Mouse (Mus musculus): ENCODE measurements around the gene Metap1d. TPM values are rescaled to one million over a fixed set of nuclear protein-coding genes. Genes with fewer than 3 reads are reported as not detected.

Gene Metap1d
- polyA plus RNA-seq, 1 experiment from 2014 or later = 43.1 TPM

DNA sequence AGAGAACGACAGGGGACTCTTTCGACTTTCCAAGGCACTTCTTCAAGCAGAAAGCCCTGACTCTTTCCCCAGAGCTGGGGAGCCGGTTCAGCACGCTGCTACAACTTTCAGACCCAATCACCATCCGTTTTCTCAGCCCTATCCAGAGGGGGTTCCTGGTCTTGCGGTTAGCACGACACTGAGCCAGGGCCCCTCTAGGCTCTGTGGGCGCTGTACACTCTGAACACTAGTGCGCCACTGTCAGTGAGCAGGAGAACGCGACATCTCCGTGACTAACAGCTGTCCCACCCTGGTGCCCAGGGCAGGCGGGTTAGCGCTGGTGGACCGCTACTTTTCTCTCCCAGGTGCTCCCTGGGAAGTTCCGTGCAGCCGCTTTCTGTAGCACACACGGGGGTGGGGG lies 98.6 kb downstream of the Metap1d start:
- 1% methylated on average over 18 of the region's 18 CpGs for WGBS
- H3K36me3 ChIP-seq (ENCODE audit: insufficient read depth, low read length) = no peaks in the 10 kb centered on the region
- H3K4me2 ChIP-seq (ENCODE audit: low read length) = no peak overlapping the region
- no peak overlapping the region for H3K27ac ChIP-seq
- H3K27me3 ChIP-seq (ENCODE audit: insufficient read depth, low read length) = peaks cover 58% of the 10 kb centered on the region
- H3K4me3 ChIP-seq (replicated peaks; ENCODE audit: low read depth, low read length) = no peak overlapping the region
- no peak for TF ChIP-seq CTCF (IDR thresholded peaks at IDR 0.05; ENCODE audit: low read depth)
- H3K9me3 ChIP-seq (replicated peaks; ENCODE audit: low read length) = no peaks in the 10 kb centered on the region
- DNase-seq (ENCODE audit: low spot score) = no peak
- H3K4me1 ChIP-seq (replicated peaks; ENCODE audit: insufficient read depth, low read length) = peaks cover 2% of the 10 kb centered on the region; the same call in 1 of the 2 replicates
- no peak overlapping the region for H3K9ac ChIP-seq (ENCODE audit: low read depth, low read length)
- ATAC-seq (replicated peaks; ENCODE audit: low FRiP score, low read depth) = no peak

DNA sequence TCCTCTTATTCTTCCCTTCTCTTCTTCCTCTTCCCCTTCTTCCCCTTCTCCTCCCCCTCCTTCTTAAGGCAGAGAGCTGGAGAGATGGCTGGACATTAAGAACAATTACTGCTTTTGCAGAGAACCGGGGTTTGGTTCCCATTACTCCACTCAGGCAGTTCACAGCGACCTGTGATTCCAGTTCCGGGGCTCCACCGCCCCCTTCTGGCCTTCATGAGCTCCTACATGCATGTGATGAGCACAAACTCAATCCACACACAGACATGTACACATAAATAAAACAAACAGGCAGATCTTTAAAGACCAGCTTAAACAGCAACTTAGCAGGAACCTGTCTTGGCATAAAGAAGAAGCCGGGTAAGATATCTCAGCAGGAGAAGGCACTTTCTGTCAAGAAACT lies 103.0 kb downstream of the Metap1d start:
- H3K9ac ChIP-seq (ENCODE audit: low read depth, low read length) = no peak overlapping the region
- ATAC-seq (replicated peaks; ENCODE audit: low FRiP score, low read depth) = no peak
- no peaks in the 10 kb centered on the region for H3K4me1 ChIP-seq (replicated peaks; ENCODE audit: insufficient read depth, low read length)
- H3K27ac ChIP-seq = no peak overlapping the region
- H3K27me3 ChIP-seq (ENCODE audit: insufficient read depth, low read length) = peaks cover 25% of the 10 kb centered on the region
- no peak overlapping the region for H3K4me3 ChIP-seq (replicated peaks; ENCODE audit: low read depth, low read length)
- H3K36me3 ChIP-seq (ENCODE audit: insufficient read depth, low read length) = no peaks in the 10 kb centered on the region
- H3K4me2 ChIP-seq (ENCODE audit: low read length) = no peak overlapping the region
- DNase-seq (ENCODE audit: low spot score) = no peak
- H3K9me3 ChIP-seq (replicated peaks; ENCODE audit: low read length) = no peaks in the 10 kb centered on the region
- 60% methylated on average over 5 of the region's 5 CpGs for WGBS
- TF ChIP-seq CTCF (IDR thresholded peaks at IDR 0.05; ENCODE audit: low read depth) = no peak

DNA sequence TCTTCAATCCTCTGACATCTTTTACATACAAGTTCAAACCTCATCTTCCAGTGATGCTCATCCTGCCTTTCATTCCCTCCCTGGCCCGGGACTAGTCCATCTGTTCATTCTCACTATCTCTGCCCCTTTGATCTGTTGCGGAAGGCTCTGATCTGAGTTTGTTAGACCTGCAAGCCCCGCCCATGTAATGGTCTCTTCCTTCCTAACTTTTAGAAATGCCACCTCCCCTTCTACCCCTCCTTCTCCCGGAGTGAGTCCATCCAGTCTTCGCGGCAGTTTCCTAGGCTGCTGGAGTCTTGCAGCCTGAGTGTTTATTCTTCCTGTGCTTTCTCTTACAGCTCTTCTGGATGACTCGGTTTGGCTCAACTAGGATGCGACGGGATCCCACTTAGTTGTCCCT lies 113.4 kb downstream of the Metap1d start:
- Histone ChIP-seq H3K4me3 (replicated peaks; ENCODE audit: low read depth, low read length) (no peak overlapping the region), H3K9ac (ENCODE audit: low read depth, low read length) (no peak overlapping the region)
- no peak for TF ChIP-seq CTCF (IDR thresholded peaks at IDR 0.05; ENCODE audit: low read depth)

DNA sequence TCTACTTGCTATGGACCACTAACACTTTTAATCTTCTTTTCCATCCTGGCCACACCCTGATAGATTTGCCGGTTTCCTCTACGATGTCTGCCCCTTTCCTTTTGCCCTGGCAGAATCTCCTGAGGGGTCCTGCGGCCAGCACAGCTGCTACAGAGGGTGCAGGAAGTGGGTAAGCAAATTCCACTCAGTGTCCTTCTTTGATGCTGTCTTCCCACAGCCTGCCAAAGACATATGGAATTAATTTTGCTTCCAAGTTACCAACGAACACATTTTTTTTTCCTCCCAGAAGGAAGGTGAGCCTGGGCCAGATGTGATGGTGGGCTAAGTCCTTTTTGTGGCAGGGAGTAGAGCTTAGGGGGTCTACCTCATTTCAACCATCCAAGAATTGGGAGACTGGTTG lies 120.7 kb downstream of the Metap1d start:
- no peak for TF ChIP-seq CTCF (IDR thresholded peaks at IDR 0.05; ENCODE audit: low read depth)
- Histone ChIP-seq H3K9ac (ENCODE audit: low read depth, low read length) (no peak overlapping the region), H3K27me3 (ENCODE audit: insufficient read depth, low read length) (no peaks in the 10 kb centered on the region), H3K4me2 (ENCODE audit: low read length) (no peak overlapping the region), H3K9me3 (replicated peaks; ENCODE audit: low read length) (no peaks in the 10 kb centered on the region), H3K36me3 (ENCODE audit: insufficient read depth, low read length) (no peaks in the 10 kb centered on the region), H3K4me3 (replicated peaks; ENCODE audit: low read depth, low read length) (no peak overlapping the region), H3K27ac (no peak overlapping the region), H3K4me1 (replicated peaks; ENCODE audit: insufficient read depth, low read length) (no peaks in the 10 kb centered on the region)
- DNase-seq (ENCODE audit: low spot score) = no peak
- ATAC-seq (replicated peaks; ENCODE audit: low FRiP score, low read depth) = no peak
- 59% methylated on average over 4 of the region's 4 CpGs for WGBS

More for the DNA sequence above, 113.4 kb downstream of the Metap1d start:
- no peaks in the 10 kb centered on the region for H3K4me1 ChIP-seq (replicated peaks; ENCODE audit: insufficient read depth, low read length)
- no peaks in the 10 kb centered on the region for H3K9me3 ChIP-seq (replicated peaks; ENCODE audit: low read length)
- DNase-seq (ENCODE audit: low spot score) (no peak), ATAC-seq (replicated peaks; ENCODE audit: low FRiP score, low read depth) (no peak)
- H3K27ac ChIP-seq = no peak overlapping the region
- no peaks in the 10 kb centered on the region for H3K27me3 ChIP-seq (ENCODE audit: insufficient read depth, low read length)
- WGBS = 70% methylated on average over 9 of the region's 9 CpGs
- H3K4me2 ChIP-seq (ENCODE audit: low read length) = no peak overlapping the region
- no peaks in the 10 kb centered on the region for H3K36me3 ChIP-seq (ENCODE audit: insufficient read depth, low read length)

Other genes with a start within 250 kb of the Metap1d start
- gene Dync1i2, start 241.6 kb upstream of the Metap1d start, polyA plus RNA-seq (2015; fragmentation: Nextera tagmentation; extraction: Ambion mirVana) = 80.9 and 88.8 TPM in 2 replicates
- 50.9 and 51.4 TPM in 2 replicates for gene Slc25a12, start 85.5 kb upstream of the Metap1d start, polyA plus RNA-seq (2015; fragmentation: Nextera tagmentation; extraction: Ambion mirVana)
- 85.9 and 94.2 TPM in 2 replicates for gene Hat1, start 64.3 kb upstream of the Metap1d start, polyA plus RNA-seq (2015; fragmentation: Nextera tagmentation; extraction: Ambion mirVana)
- gene Dlx1, start 74.8 kb downstream of the Metap1d start, polyA plus RNA-seq (2015; fragmentation: Nextera tagmentation; extraction: Ambion mirVana) = not detected in 2 replicates
- not detected in 2 replicates for gene Dlx2, start 93.5 kb downstream of the Metap1d start, polyA plus RNA-seq (2015; fragmentation: Nextera tagmentation; extraction: Ambion mirVana)